Mouse (Mus musculus) neural tube, embryonic 11.5 days (tissue): ENCODE results near the gene Gm42417. TPM values are rescaled to one million over a fixed set of nuclear protein-coding genes. Genes with fewer than 3 reads are reported as not detected.

ENCODE experiments used
- ATAC-seq: fragments of 200-750 bp; cut with Nextera tagmentation; 2 replicates; pipeline ENCODE4 v1.8.0; 2017; ENCODE audit warnings: moderate number of reproducible peaks, mild to moderate bottlenecking, moderate TSS enrichment, moderate library complexity; ENCODE audit not compliant: insufficient read depth, low FRiP score, low TSS enrichment
- DNase-seq: peaks from one replicate; pipeline ENCODE4 v3.0.0-alpha.2; 2015; ENCODE audit warnings: low spot score
- H3K27ac ChIP-seq: fragments of 300-500 bp; sonication (generic); 2 replicates; pipeline ENCODE4 v1.5.1; 2014; ENCODE audit warnings: low read depth, mild to moderate bottlenecking, low read length
- H3K27me3 ChIP-seq: fragments of 300-500 bp; sonication (generic); 2 replicates; pipeline ENCODE4 v1.6.1; 2014; ENCODE audit warnings: mild to moderate bottlenecking, low read length, mixed read lengths; ENCODE audit not compliant: control insufficient read depth, insufficient read depth
- H3K36me3 ChIP-seq: fragments of 300-500 bp; sonication (generic); 2 replicates; pipeline ENCODE4 v1.6.1; 2014; ENCODE audit warnings: mild to moderate bottlenecking, low read length, moderate library complexity, mixed read lengths; ENCODE audit not compliant: control insufficient read depth, insufficient read depth
- H3K4me1 ChIP-seq: fragments of 300-500 bp; sonication (generic); 2 replicates; pipeline ENCODE4 v1.6.1; 2014; ENCODE audit warnings: low read length, mixed read lengths; ENCODE audit not compliant: control insufficient read depth, insufficient read depth
- H3K4me2 ChIP-seq: fragments of 300-500 bp; sonication (generic); 2 replicates; pipeline ENCODE4 v1.6.1; 2014; ENCODE audit warnings: low read depth, mild to moderate bottlenecking, moderate library complexity
- H3K4me3 ChIP-seq: fragments of 300-500 bp; sonication (generic); 2 replicates; pipeline ENCODE4 v1.5.1; 2014; ENCODE audit warnings: low read depth, low read length
- H3K9ac ChIP-seq: fragments of 300-500 bp; sonication (generic); 2 replicates; pipeline ENCODE4 v1.6.1; 2014; ENCODE audit warnings: mild to moderate bottlenecking, low read length
- H3K9me3 ChIP-seq: fragments of 300-500 bp; sonication (generic); 2 replicates; pipeline ENCODE4 v1.6.1; 2016; ENCODE audit warnings: low read length; ENCODE audit not compliant: control insufficient read depth
- WGBS: fragments of 180-500 bp; shearing (Covaris S2); extraction: QIAGEN DNeasy Blood & Tissue Kit; methylation state at CpG from one replicate; pipeline ENCODE4 v1.1.7; 2014; 5-methylcytosine and 5-hydroxymethylcytosine counted together
- polyA plus RNA-seq: library from polyadenylated mRNA; unstranded; fragments of >200 nt; fragmentation: Nextera tagmentation; extraction: Ambion mirVana; gene quantifications from 2 replicates; pipeline ENCODE4 v1.2.1, GENCODE M21; 2014

Gm42417 gene
- polyA plus RNA-seq, 1 experiment from 2014 or later, result 0.28 TPM

DNA sequence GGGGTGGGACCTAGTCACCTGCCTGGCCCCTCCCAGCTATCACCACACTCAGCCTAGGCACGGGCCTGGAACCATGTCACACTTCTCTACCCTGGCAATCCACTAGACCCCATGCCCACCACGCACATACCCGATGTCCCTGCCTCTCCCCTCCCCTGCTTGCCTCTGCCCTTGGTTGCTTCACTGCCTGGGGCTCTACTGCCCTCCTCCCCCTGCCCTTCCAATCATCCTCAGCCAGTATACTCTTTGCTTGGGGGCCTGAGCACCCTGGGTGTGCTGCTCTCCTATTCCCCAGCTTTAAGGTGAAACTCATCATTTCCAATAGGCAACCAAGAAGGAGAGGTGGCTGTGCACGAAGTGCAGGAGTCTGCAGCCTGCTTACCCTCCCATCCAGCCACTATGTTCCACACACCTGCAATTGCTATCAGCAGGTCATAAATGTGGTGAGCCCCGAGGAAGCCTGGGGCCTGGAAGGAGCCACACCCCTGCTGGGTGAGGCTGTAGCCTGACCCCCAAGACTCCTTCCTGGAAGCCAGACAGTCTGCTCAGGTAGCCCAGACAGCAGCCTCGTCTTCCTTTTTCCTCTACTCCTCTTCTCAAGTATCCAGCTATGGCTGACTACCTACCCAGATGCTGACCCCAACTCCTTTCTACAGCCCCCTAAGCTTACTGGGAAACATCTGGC, 37.9 kb upstream of the Gm42417 start:
- 53% methylated on average over 6 of the region's 6 CpGs for WGBS
- Histone ChIP-seq H3K4me2 (no peak overlapping the region), H3K4me3 (no peak overlapping the region), H3K27ac (no peak overlapping the region), H3K4me1 (peaks cover 16% of the 10 kb centered on the region), H3K9ac (no peak overlapping the region), H3K9me3 (no peaks in the 10 kb centered on the region), H3K27me3 (no peaks in the 10 kb centered on the region), H3K36me3 (no peaks in the 10 kb centered on the region)
- no peak for DNase-seq
- no peak for ATAC-seq

DNA sequence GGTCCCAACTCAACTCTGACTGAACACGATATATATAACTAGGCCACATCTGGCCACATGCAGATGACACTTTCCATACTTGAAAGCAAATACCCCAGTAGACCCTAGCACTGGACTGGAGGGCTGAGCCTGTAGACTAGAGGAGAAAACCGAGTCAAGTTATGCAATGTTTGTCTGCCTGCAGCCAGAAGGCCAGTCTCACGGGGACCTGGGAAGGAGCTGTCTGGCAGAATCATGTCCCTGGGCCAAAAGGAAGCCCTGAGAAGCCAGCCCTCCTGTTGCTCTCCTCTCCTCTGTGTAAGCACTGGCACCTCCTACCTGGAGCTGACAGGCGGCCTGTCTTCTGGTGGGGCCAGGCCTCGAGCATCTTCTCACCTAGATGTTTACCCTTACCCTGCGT, 36.1 kb upstream of the Gm42417 start:
- DNase-seq, result no peak
- ATAC-seq, result no peak
- Histone ChIP-seq H3K27me3 (no peaks in the 10 kb centered on the region), H3K9ac (no peak overlapping the region), H3K36me3 (no peaks in the 10 kb centered on the region), H3K4me2 (no peak overlapping the region), H3K9me3 (no peaks in the 10 kb centered on the region), H3K27ac (no peak overlapping the region), H3K4me3 (no peak overlapping the region), H3K4me1 (peaks cover 10% of the 10 kb centered on the region)
- WGBS, result 57% methylated on average over 6 of the region's 6 CpGs

DNA sequence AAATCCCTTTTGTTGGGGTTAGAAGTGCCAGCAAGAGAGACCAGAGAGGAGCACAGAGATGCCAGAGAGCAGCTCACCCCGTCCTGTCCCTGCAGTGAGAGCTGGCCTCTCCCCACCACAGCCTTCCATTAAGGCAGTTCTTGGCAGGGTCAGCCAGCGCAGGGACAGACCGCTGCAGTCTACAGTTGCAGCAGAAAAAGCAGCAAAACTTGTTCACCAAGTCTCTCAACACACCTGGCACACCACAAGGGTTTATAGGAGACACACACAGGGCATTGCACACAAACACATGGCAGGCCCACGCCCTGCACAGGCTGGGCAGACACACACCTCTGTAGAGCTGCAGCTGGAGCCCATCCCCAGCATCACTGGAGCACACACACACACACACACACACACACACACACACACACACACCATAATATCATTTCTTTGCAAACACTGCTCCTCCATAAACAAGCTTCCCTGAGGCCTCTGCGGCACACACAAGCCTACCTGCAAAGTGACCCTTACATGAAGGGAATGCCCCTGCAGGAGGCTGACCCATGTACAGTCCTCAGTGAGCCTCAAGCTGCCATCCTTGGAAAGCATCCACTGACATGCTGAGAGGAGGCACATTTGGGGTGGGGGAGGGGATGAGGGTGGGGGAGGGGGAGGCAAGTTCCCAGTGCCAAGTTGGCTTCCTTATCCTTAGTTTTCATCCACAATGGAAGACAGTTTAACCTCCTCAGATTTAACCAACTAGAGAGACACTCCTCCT, 35.1 kb upstream of the Gm42417 start:
- Histone ChIP-seq H3K36me3 (no peaks in the 10 kb centered on the region), H3K9me3 (no peaks in the 10 kb centered on the region), H3K4me3 (no peak overlapping the region), H3K27ac (no peak overlapping the region), H3K4me1 (peaks cover 2% of the 10 kb centered on the region; the same call in 1 of the 2 replicates), H3K4me2 (no peak overlapping the region), H3K9ac (no peak overlapping the region), H3K27me3 (no peaks in the 10 kb centered on the region)
- DNase-seq (no peak), ATAC-seq (no peak)
- 77% methylated on average over 5 of the region's 5 CpGs for WGBS

DNA sequence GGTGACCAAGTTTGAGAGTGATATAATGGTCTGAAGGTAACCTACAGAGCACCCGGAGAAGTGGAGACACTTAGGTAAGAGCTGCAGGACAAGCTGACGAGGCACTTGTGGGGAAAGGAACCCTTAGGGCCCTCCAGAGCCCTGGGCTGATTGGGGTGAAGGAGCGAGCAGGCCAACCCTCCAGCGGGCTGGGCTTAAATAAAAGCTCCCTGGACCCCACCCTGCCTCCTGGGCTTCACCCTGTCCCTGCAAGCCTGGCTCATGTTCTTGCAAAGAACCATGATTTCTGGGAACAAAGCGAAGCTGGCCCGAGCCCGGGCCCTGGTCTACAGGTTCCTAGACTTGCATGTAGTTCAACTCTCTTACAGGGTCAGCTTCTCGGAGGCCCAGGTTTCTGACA, 34.3 kb upstream of the Gm42417 start:
- Histone ChIP-seq H3K9me3 (no peaks in the 10 kb centered on the region), H3K9ac (no peak overlapping the region), H3K4me3 (no peak overlapping the region), H3K27ac (no peak overlapping the region), H3K4me2 (no peak overlapping the region), H3K27me3 (no peaks in the 10 kb centered on the region), H3K36me3 (no peaks in the 10 kb centered on the region), H3K4me1 (peaks cover 2% of the 10 kb centered on the region; the same call in 1 of the 2 replicates)
- WGBS, result 85% methylated on average over 8 of the region's 8 CpGs
- ATAC-seq, result no peak
- DNase-seq, result no peak

DNA sequence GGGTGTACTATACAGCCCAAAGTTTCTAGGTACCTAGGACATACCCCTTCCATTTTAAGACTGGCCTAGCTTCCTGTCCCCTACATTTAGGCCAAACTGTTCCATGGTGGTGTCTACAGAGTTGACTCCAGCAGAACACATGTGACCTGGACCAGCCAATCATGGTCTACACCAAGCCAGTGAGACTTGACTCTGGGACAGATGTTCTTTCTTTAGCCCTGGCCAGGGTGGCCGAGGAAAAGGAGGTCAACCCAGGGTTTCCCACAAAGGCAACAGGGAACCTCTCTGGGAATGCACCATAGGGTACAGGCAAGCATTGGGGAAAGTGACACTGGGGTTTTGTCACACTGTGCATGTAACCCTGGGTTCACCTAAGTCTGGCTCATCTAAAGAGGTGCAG, 33.5 kb upstream of the Gm42417 start:
- Histone ChIP-seq H3K9ac (no peak overlapping the region), H3K9me3 (no peaks in the 10 kb centered on the region), H3K4me3 (no peak overlapping the region), H3K4me1 (peaks cover 2% of the 10 kb centered on the region; the same call in 1 of the 2 replicates), H3K4me2 (no peak overlapping the region), H3K27ac (no peak overlapping the region), H3K36me3 (no peaks in the 10 kb centered on the region), H3K27me3 (no peaks in the 10 kb centered on the region)
- ATAC-seq, result no peak
- no peak for DNase-seq
- 85% methylated on average over 1 of the region's 1 CpGs for WGBS

DNA sequence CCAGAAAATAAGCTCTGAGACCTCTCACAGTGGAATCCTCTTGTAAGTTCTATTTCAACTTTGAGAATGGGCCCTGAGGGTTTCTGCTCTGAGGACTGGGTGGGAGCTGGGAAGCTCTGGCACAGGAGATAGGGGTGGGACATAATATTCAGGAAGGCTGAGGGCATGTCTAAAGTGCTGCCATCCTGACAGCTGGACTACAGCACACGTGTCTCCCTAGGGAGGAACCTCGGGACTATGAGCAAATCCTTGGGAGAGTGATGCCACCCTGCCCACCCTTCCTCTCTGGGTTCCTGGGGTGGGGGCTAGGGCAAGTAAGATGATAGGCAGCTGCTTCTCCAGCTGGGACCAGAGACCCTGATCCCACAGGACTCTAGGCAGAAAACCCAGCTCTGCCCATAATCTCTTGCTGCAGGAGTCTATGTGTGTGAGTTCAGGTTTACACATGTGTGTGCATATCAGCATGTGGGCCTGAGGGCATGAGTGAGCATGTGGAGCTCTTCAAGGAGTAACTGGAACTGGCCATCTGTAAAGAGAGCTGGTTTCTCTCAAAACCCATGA, 33.0 kb upstream of the Gm42417 start:
- ATAC-seq (no peak), DNase-seq (no peak)
- Histone ChIP-seq H3K27me3 (no peaks in the 10 kb centered on the region), H3K4me2 (no peak overlapping the region), H3K4me1 (peaks cover 2% of the 10 kb centered on the region; the same call in 1 of the 2 replicates), H3K4me3 (no peak overlapping the region), H3K9me3 (no peaks in the 10 kb centered on the region), H3K36me3 (no peaks in the 10 kb centered on the region), H3K9ac (no peak overlapping the region), H3K27ac (no peak overlapping the region)
- 71% methylated on average over 2 of the region's 2 CpGs for WGBS

DNA sequence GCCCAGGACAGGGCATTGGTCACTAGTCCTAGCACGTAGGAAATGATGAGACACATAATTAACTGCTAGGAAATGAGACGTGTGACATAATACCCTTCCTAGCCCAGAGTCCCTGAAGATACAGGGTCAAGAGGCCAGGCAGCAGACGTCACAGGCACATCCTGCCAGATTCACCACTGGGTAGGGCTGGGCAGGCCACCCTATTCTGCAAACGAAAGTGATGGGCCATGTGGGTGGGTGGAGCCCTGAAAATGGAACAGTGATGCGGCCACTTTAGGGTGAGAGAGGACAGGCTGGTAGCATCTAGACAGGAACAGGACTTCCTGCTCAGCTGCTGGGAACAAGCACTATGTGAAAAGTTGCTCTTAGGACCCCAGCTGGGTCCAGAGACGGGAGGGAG, 32.4 kb upstream of the Gm42417 start:
- H3K4me1 ChIP-seq, result peaks cover 2% of the 10 kb centered on the region; the same call in 1 of the 2 replicates
- H3K4me3 ChIP-seq, result no peak overlapping the region
- no peak overlapping the region for H3K9ac ChIP-seq
- no peaks in the 10 kb centered on the region for H3K9me3 ChIP-seq
- no peak for DNase-seq
- no peak overlapping the region for H3K27ac ChIP-seq
- no peaks in the 10 kb centered on the region for H3K36me3 ChIP-seq
- H3K4me2 ChIP-seq, result no peak overlapping the region
- ATAC-seq, result no peak
- H3K27me3 ChIP-seq, result no peaks in the 10 kb centered on the region
- 39% methylated on average over 6 of the region's 6 CpGs for WGBS

DNA sequence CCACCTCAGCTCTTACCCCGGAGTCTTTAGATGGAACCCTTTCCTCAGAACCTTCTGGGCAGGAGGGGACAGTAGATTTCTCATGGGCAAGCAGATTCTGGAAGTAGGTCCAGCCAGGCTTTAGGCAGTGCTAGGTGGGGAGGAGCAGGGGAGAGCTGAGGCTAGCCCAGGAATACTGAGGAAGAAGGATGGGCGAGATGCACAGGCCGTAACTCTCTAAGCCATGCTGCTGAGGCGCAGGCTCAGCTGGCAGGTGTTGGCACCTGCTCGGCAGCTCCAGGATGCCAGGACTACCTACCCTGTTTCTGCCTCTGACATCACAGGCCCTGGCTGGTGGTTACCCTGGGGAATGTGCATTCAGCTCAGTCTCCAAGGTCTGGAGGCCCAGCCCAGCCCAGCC, 31.1 kb upstream of the Gm42417 start:
- Histone ChIP-seq H3K4me1 (peaks cover 2% of the 10 kb centered on the region; the same call in 1 of the 2 replicates), H3K4me3 (no peak overlapping the region), H3K9me3 (no peaks in the 10 kb centered on the region), H3K4me2 (no peak overlapping the region), H3K9ac (no peak overlapping the region), H3K36me3 (no peaks in the 10 kb centered on the region), H3K27me3 (no peaks in the 10 kb centered on the region), H3K27ac (no peak overlapping the region)
- ATAC-seq, result no peak
- 78% methylated on average over 5 of the region's 5 CpGs for WGBS
- DNase-seq, result no peak
